Mouse (Mus musculus): ENCODE data around the gene Bptf. TPM values are rescaled to one million over a fixed set of nuclear protein-coding genes. Genes with fewer than 3 reads are reported as not detected.

Gene Bptf
- polyA plus RNA-seq, 1 experiment from 2014 or later = 40.6 TPM

GRCm38 (mm10) chr11:107011669-107012323, 120.1 kb downstream of the Bptf start:
- DNase-seq (ENCODE audit: low spot score) (no peak), ATAC-seq (ENCODE audit: low FRiP score) (no peak)
- peak overlapping the region; percentile 56 for H3K4me3 ChIP-seq (replicated peaks; ENCODE audit: low read length)
- WGBS = 47% methylated on average over 18 of the region's 18 CpGs
- H3K27ac ChIP-seq = peak overlapping the region; percentile 93
- H3K27me3 ChIP-seq (ENCODE audit: control insufficient read depth, insufficient read depth, low read length) = no peaks in the 10 kb centered on the region
- peaks cover 6% of the 10 kb centered on the region for H3K4me1 ChIP-seq (replicated peaks; ENCODE audit: control insufficient read depth, insufficient read depth, low read length)
- no peaks in the 10 kb centered on the region for H3K9me3 ChIP-seq (ENCODE audit: control insufficient read depth, low read length)
- H3K4me2 ChIP-seq (replicated peaks) = peak overlapping the region; percentile 59
- H3K9ac ChIP-seq = peak overlapping the region; percentile 75
- H3K36me3 ChIP-seq (replicated peaks; ENCODE audit: control insufficient read depth, insufficient read depth) = no peaks in the 10 kb centered on the region

- Histone ChIP-seq H3K4me1 (replicated peaks; ENCODE audit: control insufficient read depth, insufficient read depth, low read length) (peaks cover 6% of the 10 kb centered on the region), H3K4me3 (replicated peaks; ENCODE audit: low read length) (no peak overlapping the region), H3K9ac (peak overlapping the region; percentile 75; the same call in 1 of the 2 replicates), H3K27me3 (ENCODE audit: control insufficient read depth, insufficient read depth, low read length) (no peaks in the 10 kb centered on the region), H3K36me3 (replicated peaks; ENCODE audit: control insufficient read depth, insufficient read depth) (no peaks in the 10 kb centered on the region), H3K27ac (no peak overlapping the region), H3K9me3 (ENCODE audit: control insufficient read depth, low read length) (no peaks in the 10 kb centered on the region), H3K4me2 (replicated peaks) (peak overlapping the region; percentile 59; the same call in 1 of the 2 replicates)
- ATAC-seq (ENCODE audit: low FRiP score) = no peak
- no peak for DNase-seq (ENCODE audit: low spot score)
- 79% methylated on average over 7 of the region's 7 CpGs for WGBS
Observed at GRCm38 (mm10) chr11:107011171-107011570, 120.8 kb downstream of the Bptf start.

- Histone ChIP-seq H3K36me3 (replicated peaks; ENCODE audit: control insufficient read depth, insufficient read depth) (no peaks in the 10 kb centered on the region), H3K4me2 (replicated peaks) (no peak overlapping the region), H3K4me3 (replicated peaks; ENCODE audit: low read length) (no peak overlapping the region), H3K4me1 (replicated peaks; ENCODE audit: control insufficient read depth, insufficient read depth, low read length) (peaks cover 6% of the 10 kb centered on the region), H3K9me3 (ENCODE audit: control insufficient read depth, low read length) (no peaks in the 10 kb centered on the region), H3K27ac (no peak overlapping the region), H3K9ac (no peak overlapping the region), H3K27me3 (ENCODE audit: control insufficient read depth, insufficient read depth, low read length) (no peaks in the 10 kb centered on the region)
- 95% methylated on average over 3 of the region's 3 CpGs for WGBS
- ATAC-seq (ENCODE audit: low FRiP score) (no peak), DNase-seq (ENCODE audit: low spot score) (no peak)
Observed at GRCm38 (mm10) chr11:107010447-107010846, 121.5 kb downstream of the Bptf start.

GRCm38 (mm10) chr11:107005538-107005937, 126.4 kb downstream of the Bptf start:
- Histone ChIP-seq H3K36me3 (replicated peaks; ENCODE audit: control insufficient read depth, insufficient read depth) (no peaks in the 10 kb centered on the region), H3K4me1 (replicated peaks; ENCODE audit: control insufficient read depth, insufficient read depth, low read length) (no peaks in the 10 kb centered on the region; the same call in 1 of the 2 replicates), H3K9ac (no peak overlapping the region), H3K4me2 (replicated peaks) (no peak overlapping the region), H3K9me3 (ENCODE audit: control insufficient read depth, low read length) (no peaks in the 10 kb centered on the region), H3K4me3 (replicated peaks; ENCODE audit: low read length) (no peak overlapping the region), H3K27ac (no peak overlapping the region), H3K27me3 (ENCODE audit: control insufficient read depth, insufficient read depth, low read length) (no peaks in the 10 kb centered on the region)
- ATAC-seq (ENCODE audit: low FRiP score) (no peak), DNase-seq (ENCODE audit: low spot score) (no peak)
- 93% methylated on average over 1 of the region's 1 CpGs for WGBS

- no peaks in the 10 kb centered on the region for H3K36me3 ChIP-seq (replicated peaks; ENCODE audit: control insufficient read depth, insufficient read depth)
- H3K9ac ChIP-seq = no peak overlapping the region
- DNase-seq (ENCODE audit: low spot score) = no peak
- no peak overlapping the region for H3K4me2 ChIP-seq (replicated peaks)
- 44% methylated on average over 7 of the region's 8 CpGs for WGBS
- H3K4me3 ChIP-seq (replicated peaks; ENCODE audit: low read length) = no peak overlapping the region
- H3K27me3 ChIP-seq (ENCODE audit: control insufficient read depth, insufficient read depth, low read length) = no peaks in the 10 kb centered on the region
- H3K27ac ChIP-seq = 0 out of 2 replicates have a peak overlapping the region, but pooled peaks have one; percentile 14
- H3K4me1 ChIP-seq (replicated peaks; ENCODE audit: control insufficient read depth, insufficient read depth, low read length) = peaks cover 12% of the 10 kb centered on the region; the same call in 1 of the 2 replicates
- H3K9me3 ChIP-seq (ENCODE audit: control insufficient read depth, low read length) = no peaks in the 10 kb centered on the region
- ATAC-seq (ENCODE audit: low FRiP score) = no peak
Observed at GRCm38 (mm10) chr11:107001760-107002675, 129.9 kb downstream of the Bptf start.

GRCm38 (mm10) chr11:106999949-107000513, 131.9 kb downstream of the Bptf start:
- H3K27me3 ChIP-seq (ENCODE audit: control insufficient read depth, insufficient read depth, low read length) = no peaks in the 10 kb centered on the region
- H3K4me1 ChIP-seq (replicated peaks; ENCODE audit: control insufficient read depth, insufficient read depth, low read length) = peaks cover 12% of the 10 kb centered on the region; the same call in 1 of the 2 replicates
- H3K36me3 ChIP-seq (replicated peaks; ENCODE audit: control insufficient read depth, insufficient read depth) = peaks cover 19% of the 10 kb centered on the region
- H3K9ac ChIP-seq = peak overlapping the region; percentile 78
- ATAC-seq (ENCODE audit: low FRiP score) (no peak), DNase-seq (ENCODE audit: low spot score) (no peak)
- H3K4me2 ChIP-seq (replicated peaks) = peak overlapping the region; percentile 70
- WGBS = 85% methylated on average over 9 of the region's 9 CpGs
- peak overlapping the region; percentile 92 for H3K27ac ChIP-seq
- H3K9me3 ChIP-seq (ENCODE audit: control insufficient read depth, low read length) = no peaks in the 10 kb centered on the region
- H3K4me3 ChIP-seq (replicated peaks; ENCODE audit: low read length) = peak overlapping the region; percentile 85

- Histone ChIP-seq H3K27me3 (ENCODE audit: control insufficient read depth, insufficient read depth, low read length) (no peaks in the 10 kb centered on the region), H3K36me3 (replicated peaks; ENCODE audit: control insufficient read depth, insufficient read depth) (peaks cover 25% of the 10 kb centered on the region), H3K9ac (peak within 1 kb of the TSS; percentile 83), H3K27ac (peak within 1 kb of the TSS; percentile 92), H3K4me3 (replicated peaks; ENCODE audit: low read length) (peak within 1 kb of the TSS; percentile 85), H3K4me1 (replicated peaks; ENCODE audit: control insufficient read depth, insufficient read depth, low read length) (peaks cover 12% of the 10 kb centered on the region; the same call in 1 of the 2 replicates), H3K4me2 (replicated peaks) (peak within 1 kb of the TSS; percentile 82), H3K9me3 (ENCODE audit: control insufficient read depth, low read length) (no peaks in the 10 kb centered on the region)
- ATAC-seq (ENCODE audit: low FRiP score) (peak; percentile 95), DNase-seq (ENCODE audit: low spot score) (peak; percentile 94)
- WGBS = under 1% methylated on average over 61 of the region's 62 CpGs
Observed at GRCm38 (mm10) chr11:106999151-106999948, 132.6 kb downstream of the Bptf start, which contains the start of gene Kpna2. Gene Kpna2 (minus strand): TSS chr11:106999541.

- under 1% methylated on average over 26 of the region's 26 CpGs for WGBS
Observed at GRCm38 (mm10) chr11:106998651-106999150, 133.2 kb downstream of the Bptf start.

More at GRCm38 (mm10) chr11:106998651-106999150, 133.2 kb downstream of the Bptf start:
- H3K9me3 ChIP-seq (ENCODE audit: control insufficient read depth, low read length) = no peaks in the 10 kb centered on the region
- H3K27me3 ChIP-seq (ENCODE audit: control insufficient read depth, insufficient read depth, low read length) = no peaks in the 10 kb centered on the region
- peak overlapping the region; percentile 85 for H3K4me3 ChIP-seq (replicated peaks; ENCODE audit: low read length)
- peaks cover 31% of the 10 kb centered on the region for H3K36me3 ChIP-seq (replicated peaks; ENCODE audit: control insufficient read depth, insufficient read depth)
- DNase-seq (ENCODE audit: low spot score) (peak; percentile 56), ATAC-seq (ENCODE audit: low FRiP score) (peak; percentile 28)
- H3K9ac ChIP-seq = peak overlapping the region; percentile 83
- peak overlapping the region; percentile 76 for H3K27ac ChIP-seq
- H3K4me2 ChIP-seq (replicated peaks) = peak overlapping the region; percentile 82
- peaks cover 12% of the 10 kb centered on the region; the same call in 1 of the 2 replicates for H3K4me1 ChIP-seq (replicated peaks; ENCODE audit: control insufficient read depth, insufficient read depth, low read length)

All from hindbrain, embryonic 14.5 days (tissue).